Mouse (Mus musculus) spleen, adult 2 months (tissue): ENCODE measurements at regions not wholly inside any gene's neighbourhood (a gene's known extent, or its start where the extent isn't known, plus 50 kb on each side); places are given as distances from the start of the nearest gene placed in this dataset.

ENCODE experiments used
- CTCF ChIP-seq: fragments of 200-500 bp; IDR thresholded peaks from 2 replicates; pipeline ENCODE4 v1.5.1; 2011; ENCODE audit warnings: mild to moderate bottlenecking, inconsistent platforms; ENCODE audit not compliant: insufficient read depth, insufficient read length, insufficient replicate concordance; ENCODE audit errors: extremely low read depth
- POLR2A ChIP-seq: fragments of 200-500 bp; IDR thresholded peaks from 2 replicates; pipeline ENCODE4 v1.6.1; 2011; ENCODE audit warnings: low read depth, low read length, inconsistent platforms

DNA sequence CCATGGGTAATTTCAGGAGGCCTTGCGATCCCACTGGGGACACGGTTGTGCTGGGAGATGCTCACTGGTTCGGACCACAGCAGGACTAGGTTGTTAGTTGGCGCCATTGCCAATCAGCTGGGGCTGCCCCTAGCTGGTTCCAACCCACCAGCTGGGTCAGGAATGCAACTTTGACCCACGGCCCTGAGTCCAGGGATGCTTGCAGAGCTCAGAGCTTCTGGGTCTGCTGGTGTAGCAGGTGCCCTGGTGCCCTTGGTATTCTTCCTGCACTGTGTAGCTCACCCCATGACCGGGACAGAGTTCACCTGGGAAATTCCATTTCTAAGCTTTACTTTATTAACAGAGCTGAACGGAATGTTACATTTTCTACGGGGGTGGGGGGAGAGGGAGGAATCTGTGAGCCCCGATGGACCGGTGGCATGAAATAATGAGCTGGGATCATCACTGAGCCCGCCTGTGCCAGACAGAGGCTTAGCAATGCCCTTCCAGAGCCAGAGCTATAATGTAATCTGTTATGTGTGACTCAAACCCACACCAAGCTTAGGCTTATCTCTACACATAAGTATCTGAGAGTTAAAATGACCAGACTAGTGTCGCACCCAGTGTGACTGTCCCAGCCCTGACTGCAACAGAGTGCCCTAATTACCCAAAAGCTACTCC lies 187.8 kb upstream of the Ap5m1 start:
- TF ChIP-seq CTCF (no peak), POLR2A (no peak)
